Mouse (Mus musculus): Measurements from ENCODE around the gene Dync1i2. TPM values are rescaled to one million over a fixed set of nuclear protein-coding genes. Genes with fewer than 3 reads are reported as not detected.
A peak's percentile ranks its signal among the peaks of the same experiment; 100 is the strongest.

The Dync1i2 gene
- polyA plus RNA-seq, 1 experiment from 2014 or later = 87.6 TPM

- Histone ChIP-seq H3K9me3 (replicated peaks) (no peaks in the 10 kb centered on the region), H3K36me3 (peaks cover 9% of the 10 kb centered on the region; the same call in 1 of the 2 replicates), H3K9ac (no peak overlapping the region), H3K4me1 (peaks cover 14% of the 10 kb centered on the region; the same call in 1 of the 2 replicates), H3K27me3 (no peaks in the 10 kb centered on the region), H3K4me2 (replicated peaks) (peak overlapping the region; percentile 42), H3K4me3 (replicated peaks) (peak overlapping the region; percentile 35), H3K27ac (replicated peaks) (peak overlapping the region; percentile 75)
- WGBS = 17% methylated on average over 23 of the region's 23 CpGs
- ATAC-seq (ENCODE audit: insufficient number of reproducible peaks, low FRiP score, low TSS enrichment, low read depth) = peak; percentile 63; the same call in 1 of the 2 replicates
Observed at GRCm38 (mm10) chr2:71273955-71274679, 62.6 kb downstream of the Dync1i2 start.

GRCm38 (mm10) chr2:71275734-71276133 is 64.2 kb downstream of the Dync1i2 start:
- H3K4me2 ChIP-seq (replicated peaks) = no peak overlapping the region
- peaks cover 17% of the 10 kb centered on the region; the same call in 1 of the 2 replicates for H3K4me1 ChIP-seq
- H3K4me3 ChIP-seq (replicated peaks) = no peak overlapping the region
- 82% methylated on average over 7 of the region's 7 CpGs for WGBS
- H3K9me3 ChIP-seq (replicated peaks) = no peaks in the 10 kb centered on the region
- no peak overlapping the region for H3K27ac ChIP-seq (replicated peaks)
- H3K27me3 ChIP-seq = no peaks in the 10 kb centered on the region
- peaks cover 9% of the 10 kb centered on the region; the same call in 1 of the 2 replicates for H3K36me3 ChIP-seq
- H3K9ac ChIP-seq = no peak overlapping the region
- ATAC-seq (ENCODE audit: insufficient number of reproducible peaks, low FRiP score, low TSS enrichment, low read depth) = no peak

- WGBS = 69% methylated on average over 23 of the region's 23 CpGs
Observed at GRCm38 (mm10) chr2:71278791-71279775, 67.6 kb downstream of the Dync1i2 start.

GRCm38 (mm10) chr2:71281981-71282380 is 70.5 kb downstream of the Dync1i2 start:
- ATAC-seq (ENCODE audit: insufficient number of reproducible peaks, low FRiP score, low TSS enrichment, low read depth) = no peak
- no peak overlapping the region for H3K4me3 ChIP-seq (replicated peaks)
- 85% methylated on average over 1 of the region's 1 CpGs for WGBS
- no peak overlapping the region for H3K9ac ChIP-seq
- no peaks in the 10 kb centered on the region for H3K9me3 ChIP-seq (replicated peaks)
- no peak overlapping the region for H3K4me2 ChIP-seq (replicated peaks)
- peaks cover 13% of the 10 kb centered on the region for H3K36me3 ChIP-seq
- no peaks in the 10 kb centered on the region for H3K27me3 ChIP-seq
- no peak overlapping the region for H3K27ac ChIP-seq (replicated peaks)
- 0 out of 2 replicates have a peak, but pooled peaks cover 3% of the 10 kb centered on the region for H3K4me1 ChIP-seq

More at GRCm38 (mm10) chr2:71278791-71279775, 67.6 kb downstream of the Dync1i2 start:
- no peak overlapping the region for H3K27ac ChIP-seq (replicated peaks)
- no peaks in the 10 kb centered on the region for H3K9me3 ChIP-seq (replicated peaks)
- H3K4me3 ChIP-seq (replicated peaks) = no peak overlapping the region
- no peak for ATAC-seq (ENCODE audit: insufficient number of reproducible peaks, low FRiP score, low TSS enrichment, low read depth)
- 0 out of 2 replicates have a peak, but pooled peaks cover 10% of the 10 kb centered on the region for H3K4me1 ChIP-seq
- no peak overlapping the region for H3K9ac ChIP-seq
- peaks cover 19% of the 10 kb centered on the region for H3K36me3 ChIP-seq
- H3K4me2 ChIP-seq (replicated peaks) = no peak overlapping the region
- no peaks in the 10 kb centered on the region for H3K27me3 ChIP-seq

GRCm38 (mm10) chr2:71290107-71290775 is 78.7 kb downstream of the Dync1i2 start:
- H3K4me3 ChIP-seq (replicated peaks) = no peak overlapping the region
- H3K4me1 ChIP-seq = peaks cover 7% of the 10 kb centered on the region
- H3K4me2 ChIP-seq (replicated peaks) = no peak overlapping the region
- no peak overlapping the region for H3K9ac ChIP-seq
- whole genome bisulfite sequencing = 44% methylated on average over 6 of the region's 6 CpGs
- no peaks in the 10 kb centered on the region for H3K27me3 ChIP-seq
- no peak overlapping the region for H3K27ac ChIP-seq (replicated peaks)
- no peaks in the 10 kb centered on the region for H3K36me3 ChIP-seq
- ATAC-seq (ENCODE audit: insufficient number of reproducible peaks, low FRiP score, low TSS enrichment, low read depth) = no peak
- H3K9me3 ChIP-seq (replicated peaks) = no peaks in the 10 kb centered on the region

GRCm38 (mm10) chr2:71291566-71291965 is 80.1 kb downstream of the Dync1i2 start:
- Histone ChIP-seq H3K27ac (replicated peaks) (no peak overlapping the region), H3K4me2 (replicated peaks) (no peak overlapping the region), H3K36me3 (no peaks in the 10 kb centered on the region), H3K4me1 (peaks cover 7% of the 10 kb centered on the region), H3K4me3 (replicated peaks) (no peak overlapping the region), H3K27me3 (no peaks in the 10 kb centered on the region), H3K9me3 (replicated peaks) (no peaks in the 10 kb centered on the region), H3K9ac (no peak overlapping the region)
- 36% methylated on average over 5 of the region's 5 CpGs for WGBS
- ATAC-seq (ENCODE audit: insufficient number of reproducible peaks, low FRiP score, low TSS enrichment, low read depth) = no peak

GRCm38 (mm10) chr2:71293983-71294382 is 82.5 kb downstream of the Dync1i2 start:
- H3K4me2 ChIP-seq (replicated peaks) = no peak overlapping the region
- H3K27ac ChIP-seq (replicated peaks) = no peak overlapping the region
- no peak overlapping the region for H3K4me3 ChIP-seq (replicated peaks)
- peaks cover 9% of the 10 kb centered on the region for H3K4me1 ChIP-seq
- H3K36me3 ChIP-seq = no peaks in the 10 kb centered on the region
- no peak overlapping the region for H3K9ac ChIP-seq
- 48% methylated on average over 3 of the region's 3 CpGs for WGBS
- H3K9me3 ChIP-seq (replicated peaks) = no peaks in the 10 kb centered on the region
- ATAC-seq (ENCODE audit: insufficient number of reproducible peaks, low FRiP score, low TSS enrichment, low read depth) = no peak
- no peaks in the 10 kb centered on the region for H3K27me3 ChIP-seq

- Histone ChIP-seq H3K4me2 (replicated peaks) (no peak overlapping the region), H3K9me3 (replicated peaks) (no peaks in the 10 kb centered on the region), H3K9ac (no peak overlapping the region), H3K4me1 (peaks cover 9% of the 10 kb centered on the region), H3K27ac (replicated peaks) (no peak overlapping the region), H3K4me3 (replicated peaks) (no peak overlapping the region), H3K36me3 (no peaks in the 10 kb centered on the region), H3K27me3 (no peaks in the 10 kb centered on the region)
- ATAC-seq (ENCODE audit: insufficient number of reproducible peaks, low FRiP score, low TSS enrichment, low read depth) = no peak
- WGBS = 12% methylated on average over 7 of the region's 7 CpGs
Observed at GRCm38 (mm10) chr2:71294489-71294888, 83.0 kb downstream of the Dync1i2 start.

GRCm38 (mm10) chr2:71295844-71296243 is 84.3 kb downstream of the Dync1i2 start:
- no peak overlapping the region for H3K9ac ChIP-seq
- H3K9me3 ChIP-seq (replicated peaks) = no peaks in the 10 kb centered on the region
- no peak for ATAC-seq (ENCODE audit: insufficient number of reproducible peaks, low FRiP score, low TSS enrichment, low read depth)
- H3K4me3 ChIP-seq (replicated peaks) = no peak overlapping the region
- H3K36me3 ChIP-seq = no peaks in the 10 kb centered on the region
- 48% methylated on average over 12 of the region's 12 CpGs for WGBS
- peaks cover 9% of the 10 kb centered on the region for H3K4me1 ChIP-seq
- no peaks in the 10 kb centered on the region for H3K27me3 ChIP-seq
- H3K27ac ChIP-seq (replicated peaks) = no peak overlapping the region; the same call in 1 of the 2 replicates
- H3K4me2 ChIP-seq (replicated peaks) = no peak overlapping the region

- Histone ChIP-seq H3K4me2 (replicated peaks) (no peak overlapping the region), H3K9me3 (replicated peaks) (no peaks in the 10 kb centered on the region), H3K36me3 (no peaks in the 10 kb centered on the region), H3K4me3 (replicated peaks) (no peak overlapping the region), H3K27me3 (no peaks in the 10 kb centered on the region), H3K27ac (replicated peaks) (no peak overlapping the region), H3K4me1 (peaks cover 9% of the 10 kb centered on the region), H3K9ac (no peak overlapping the region)
- whole genome bisulfite sequencing = 56% methylated on average over 1 of the region's 1 CpGs
- no peak for ATAC-seq (ENCODE audit: insufficient number of reproducible peaks, low FRiP score, low TSS enrichment, low read depth)
Observed at GRCm38 (mm10) chr2:71297501-71297900, 86.0 kb downstream of the Dync1i2 start.

- ATAC-seq (ENCODE audit: insufficient number of reproducible peaks, low FRiP score, low TSS enrichment, low read depth) = no peak
- Histone ChIP-seq H3K4me2 (replicated peaks) (no peak overlapping the region), H3K27ac (replicated peaks) (no peak overlapping the region), H3K36me3 (no peaks in the 10 kb centered on the region), H3K4me1 (peaks cover 9% of the 10 kb centered on the region), H3K9me3 (replicated peaks) (no peaks in the 10 kb centered on the region), H3K9ac (no peak overlapping the region), H3K4me3 (replicated peaks) (no peak overlapping the region), H3K27me3 (no peaks in the 10 kb centered on the region)
- WGBS = 76% methylated on average over 1 of the region's 1 CpGs
Observed at GRCm38 (mm10) chr2:71298729-71299128, 87.2 kb downstream of the Dync1i2 start.

Data from embryonic facial prominence, embryonic 15.5 days (tissue).